Mouse (Mus musculus) fat pad, adult 2 months (tissue): Measurements from ENCODE around the gene Zglp1.
A peak's percentile ranks its signal among the peaks of the same experiment; 100 is the strongest.

Experiments used
- DNase-seq: peaks from one replicate; pipeline ENCODE4 v3.0.0-alpha.2; 2011; ENCODE audit warnings: low read depth, low spot score; ENCODE audit errors: extremely low read depth

The Zglp1 gene

GRCm38 (mm10) chr9:21067006-21067684 lies at the start of gene Zglp1:
TSS of gene Zglp1 (minus strand) at chr9:21067093.
- no peak for DNase-seq

DNA sequence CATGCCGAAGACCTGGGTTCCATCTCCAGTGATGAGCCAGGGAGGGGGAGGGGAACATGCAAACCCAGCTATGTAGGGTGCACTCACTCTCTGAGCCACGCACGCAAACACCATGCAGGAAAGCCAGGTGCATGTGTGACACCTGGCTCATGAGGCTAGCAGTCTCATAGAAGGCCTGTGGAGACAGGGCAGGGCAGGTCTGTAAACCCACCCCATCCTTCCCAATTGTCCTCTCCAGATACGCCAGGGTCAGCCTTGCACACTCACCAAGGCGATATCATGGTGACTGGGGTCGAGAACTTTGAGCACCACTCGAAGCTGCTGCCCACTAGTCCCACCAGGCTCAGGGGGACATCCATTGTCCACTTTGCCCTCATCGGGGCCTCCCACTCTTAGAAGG lies 48.2 kb upstream of the Zglp1 start:
- no peak for DNase-seq

- no peak for DNase-seq
Observed at GRCm38 (mm10) chr9:21114190-21114589, 47.3 kb upstream of the Zglp1 start.

- no peak for DNase-seq
Observed at GRCm38 (mm10) chr9:21113751-21114150, 46.9 kb upstream of the Zglp1 start.

DNA sequence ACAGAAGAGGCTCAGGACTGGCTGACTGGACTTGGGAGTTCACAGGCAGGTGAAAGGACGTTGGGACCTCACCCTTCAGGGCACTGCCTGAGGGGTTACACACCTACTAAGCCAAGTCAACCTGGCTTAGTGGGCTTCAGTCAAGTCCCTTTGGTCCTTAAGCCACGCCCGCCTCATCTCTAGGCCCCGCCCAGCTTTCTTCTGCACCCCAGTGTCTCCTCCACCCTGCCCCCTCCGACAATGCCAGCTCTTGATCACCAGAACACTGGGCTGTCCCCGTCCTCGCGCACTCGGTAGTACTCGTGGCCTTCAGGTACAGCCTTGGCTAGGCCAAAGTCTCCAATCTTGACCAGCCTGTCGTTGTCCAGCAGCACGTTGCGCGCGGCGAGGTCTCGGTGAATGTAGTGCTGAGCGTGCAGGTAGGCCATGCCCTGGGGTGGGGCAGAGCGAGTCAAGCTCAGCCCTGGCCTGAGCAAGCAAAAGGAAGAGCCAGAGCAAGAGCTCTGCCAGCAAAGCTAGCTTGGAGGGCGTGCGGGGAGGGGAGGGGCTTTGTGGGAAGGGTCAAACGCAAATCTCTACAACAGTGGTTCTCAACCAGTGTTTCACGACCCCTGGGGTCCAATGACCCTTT lies 40.8 kb upstream of the Zglp1 start:
- DNase-seq: no peak

- DNase-seq: no peak
Observed at GRCm38 (mm10) chr9:21105760-21106564, 39.1 kb upstream of the Zglp1 start.

GRCm38 (mm10) chr9:21104814-21105213 lies 37.9 kb upstream of the Zglp1 start:
- DNase-seq: no peak

- DNase-seq: no peak
Observed at GRCm38 (mm10) chr9:21102076-21102475, 35.2 kb upstream of the Zglp1 start.

DNA sequence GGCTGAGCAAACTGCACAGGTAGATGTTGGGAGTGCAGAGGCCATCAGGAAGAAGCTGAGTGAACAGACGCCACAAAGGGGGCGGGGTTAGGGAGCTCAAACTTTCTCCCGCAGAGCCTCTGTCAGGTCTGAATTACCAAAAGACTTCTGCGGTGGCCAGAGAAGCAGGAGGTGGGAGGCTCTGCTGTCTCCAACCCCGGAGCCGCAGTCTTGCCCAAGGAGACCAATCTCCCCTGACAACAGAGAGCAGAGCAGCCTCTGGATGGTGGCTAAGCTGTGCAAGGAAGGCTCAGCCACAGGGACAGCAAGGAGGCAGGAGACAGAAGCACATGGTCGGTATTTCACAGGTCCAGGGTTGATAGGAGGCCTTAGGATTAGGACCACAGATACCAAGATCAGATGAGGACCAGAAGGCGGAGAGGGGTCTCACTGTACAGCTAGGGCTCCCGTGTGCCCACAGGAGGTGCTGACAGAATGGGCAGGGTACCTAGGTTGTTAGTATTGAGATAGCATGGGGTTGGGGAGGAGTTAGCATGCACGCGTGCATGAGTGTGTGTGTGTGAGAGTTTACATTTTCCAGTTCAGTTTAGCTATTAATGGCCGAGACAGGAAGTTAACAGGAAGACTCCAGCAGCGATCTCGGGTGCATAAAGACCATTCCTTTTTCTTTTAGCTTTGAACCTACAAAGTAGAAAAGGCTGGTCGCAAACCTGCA lies 33.7 kb upstream of the Zglp1 start:
- DNase-seq: no peak

DNA sequence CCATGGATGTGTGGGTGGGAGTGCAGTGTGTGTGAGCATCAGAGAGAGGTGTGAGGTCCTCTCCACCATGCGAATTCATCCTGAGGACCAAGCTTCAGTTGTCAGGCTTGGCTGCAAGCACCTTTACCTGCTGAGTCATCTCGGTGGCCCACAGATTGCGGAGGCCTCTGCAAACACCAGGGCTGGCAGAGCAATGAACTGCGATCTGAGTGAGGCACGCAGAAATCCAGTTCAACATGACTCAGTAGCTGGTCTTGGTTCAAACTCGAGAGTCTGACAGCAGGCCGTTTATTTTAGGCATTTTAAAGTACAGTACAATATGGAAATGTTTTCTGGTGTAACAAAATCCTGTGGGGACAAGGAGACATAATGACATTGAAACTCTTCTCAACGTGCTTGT lies 30.9 kb upstream of the Zglp1 start:
- no peak for DNase-seq

DNA sequence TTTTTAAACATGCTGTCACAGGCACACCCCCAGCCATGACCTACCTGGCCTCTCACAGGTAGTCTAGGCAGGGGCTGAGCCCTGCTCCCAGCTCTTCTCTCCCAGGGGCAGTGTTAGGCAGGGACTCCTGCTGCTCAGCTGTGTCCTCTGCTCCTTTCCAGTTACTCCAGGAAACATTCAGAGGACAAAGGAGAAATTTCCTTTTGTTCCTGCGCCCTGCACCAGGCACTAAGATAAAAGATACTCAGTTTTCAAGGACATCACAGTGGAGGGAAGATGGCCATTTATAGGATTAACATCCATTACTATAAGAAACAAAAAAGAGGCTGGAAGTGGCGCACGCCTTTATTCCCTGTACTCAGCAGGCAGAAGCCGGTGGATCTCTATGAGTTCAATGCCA lies 29.1 kb upstream of the Zglp1 start:
- no peak for DNase-seq

GRCm38 (mm10) chr9:21093423-21093822 lies 26.5 kb upstream of the Zglp1 start:
- no peak for DNase-seq

DNA sequence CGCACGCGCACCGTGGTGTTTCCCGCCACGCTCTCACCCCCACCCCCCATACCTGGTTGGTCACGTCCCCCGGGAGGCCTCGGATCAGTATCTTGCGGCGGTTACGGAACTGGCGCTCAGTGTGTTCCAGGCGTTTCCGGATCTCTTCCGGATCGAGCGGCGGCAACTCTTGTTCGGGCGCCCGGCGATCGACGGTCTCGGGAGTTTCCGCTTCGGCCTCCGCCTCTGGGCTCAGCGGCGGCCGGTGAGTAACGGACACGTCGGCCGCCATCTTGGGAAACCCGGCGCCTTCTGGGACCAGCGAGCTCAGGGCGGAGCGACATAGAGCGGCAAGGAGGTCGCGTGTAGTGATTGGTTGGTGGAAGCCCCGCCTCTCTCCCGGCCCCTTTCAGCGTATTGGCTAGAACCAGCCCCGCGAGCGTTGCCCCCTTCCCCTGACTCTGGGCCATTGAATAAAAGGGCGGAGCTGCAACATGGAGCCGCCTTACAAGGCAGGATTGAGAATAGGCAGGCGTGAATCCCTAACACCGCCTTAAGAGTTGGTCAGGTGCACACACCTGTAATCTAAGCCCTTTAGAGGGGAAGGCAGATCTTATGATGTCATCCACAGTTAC lies 24.9 kb upstream of the Zglp1 start, which contains the start of the genes Gm38431 and Raver1:
Gene Gm38431, minus strand, starts transcription at position 291 of the 614 bp plus-strand sequence.
Gene Raver1, minus strand, starts transcription at position 302 of the 614 bp plus-strand sequence.
- DNase-seq: peak; percentile 72

DNA sequence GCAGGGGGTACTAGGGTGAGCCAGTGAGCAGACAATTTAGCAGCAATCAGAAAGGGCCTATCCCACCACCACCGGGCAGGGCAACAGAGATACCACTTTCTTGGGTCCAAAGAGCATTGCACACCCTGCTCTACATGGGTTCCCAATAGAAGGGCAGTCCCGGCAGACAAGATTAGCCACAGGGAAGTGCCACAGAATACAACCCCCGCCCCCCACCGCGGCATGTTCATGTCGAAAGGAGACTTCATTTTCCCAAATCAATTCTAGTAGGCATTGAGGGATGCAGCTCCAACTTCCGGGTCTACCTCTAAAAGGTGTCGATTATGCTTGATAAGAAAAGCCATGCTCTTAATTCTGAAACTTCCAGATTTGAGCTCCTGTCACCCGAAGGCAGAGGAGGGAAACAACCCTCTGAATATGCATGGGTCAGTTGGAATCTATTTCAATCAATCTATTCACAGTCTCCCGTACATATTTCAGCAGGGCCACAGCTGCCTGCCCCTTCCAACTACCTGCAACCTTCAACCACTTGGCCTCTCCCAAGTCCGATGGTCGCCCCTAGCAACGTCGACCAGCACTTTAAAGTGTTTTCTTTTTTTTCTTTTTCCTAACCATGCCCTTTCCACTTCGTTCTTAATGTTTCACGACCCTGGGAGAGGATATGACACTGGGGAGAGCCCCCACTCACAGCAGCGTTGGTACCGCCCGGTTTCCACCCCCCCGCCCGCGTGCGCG lies 24.2 kb upstream of the Zglp1 start:
- no peak for DNase-seq

DNA sequence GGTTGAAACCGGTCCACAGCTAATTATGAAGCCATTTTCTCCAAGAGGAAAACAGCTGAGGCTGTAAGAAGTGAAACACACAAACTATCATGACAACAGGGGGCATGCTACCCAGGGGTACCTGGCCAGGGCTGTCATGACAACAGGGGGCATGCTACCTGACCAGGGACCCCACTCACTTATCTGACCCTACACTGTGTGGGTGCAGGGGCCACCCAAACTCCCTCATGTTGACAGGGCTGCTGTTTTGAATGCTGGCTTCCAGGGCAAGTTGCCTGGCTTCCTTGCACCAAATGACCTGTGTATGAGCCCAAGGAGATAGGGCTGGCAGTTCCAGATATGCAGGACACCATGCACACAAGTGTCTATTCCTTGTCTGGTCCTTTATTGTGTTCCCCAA lies 23.6 kb upstream of the Zglp1 start:
- no peak for DNase-seq

GRCm38 (mm10) chr9:21083324-21083723 lies 16.4 kb upstream of the Zglp1 start:
- no peak for DNase-seq

- no peak for DNase-seq
Observed at GRCm38 (mm10) chr9:21081127-21081526, 14.2 kb upstream of the Zglp1 start.

DNA sequence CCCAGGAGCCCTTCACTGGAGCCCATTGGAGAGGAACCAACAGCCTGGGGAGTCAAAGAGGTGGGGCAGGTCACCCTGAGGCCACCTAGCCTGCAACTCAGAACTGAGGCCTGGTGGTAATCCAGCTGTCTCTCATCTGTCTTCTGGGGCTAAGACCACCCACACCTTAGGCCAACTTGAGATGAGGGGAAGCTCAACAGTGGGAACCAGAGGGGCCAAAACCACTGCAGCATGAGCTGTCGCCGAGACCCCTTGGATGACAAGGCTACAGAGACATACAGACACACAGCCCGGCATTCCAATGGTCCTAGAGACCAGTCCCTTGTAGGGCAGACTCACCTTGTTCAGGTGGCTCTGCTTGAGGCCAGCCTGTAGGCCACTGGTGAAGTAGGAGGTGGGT lies 8.7 kb upstream of the Zglp1 start:
- no peak for DNase-seq

DNA sequence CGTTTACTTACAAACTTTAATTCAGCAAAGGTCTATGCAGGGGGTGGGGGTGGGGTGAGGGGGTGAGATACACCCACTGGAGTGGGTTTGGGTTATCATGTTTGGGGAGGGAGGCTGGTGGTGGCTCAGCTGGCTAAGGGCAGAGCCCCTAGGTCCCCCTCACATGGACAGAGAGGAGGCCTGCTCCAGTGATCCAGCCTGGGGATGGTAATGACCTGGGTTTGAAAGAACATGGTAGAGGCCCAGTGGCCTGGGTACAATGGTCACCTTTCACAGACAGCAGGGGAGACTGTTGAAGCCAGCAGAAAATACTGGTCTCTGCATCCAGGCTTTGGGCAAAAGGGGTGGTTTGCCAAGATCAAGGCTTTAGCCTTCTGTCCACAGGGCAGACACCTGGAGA lies 7.3 kb upstream of the Zglp1 start:
- DNase-seq: no peak
